Mouse (Mus musculus) C2C12 (cell line): ENCODE results near the gene Atrip. TPM values are rescaled to one million over a fixed set of nuclear protein-coding genes. Genes with fewer than 3 reads are reported as not detected.

Experiments used
- H3K27me3 ChIP-seq: one replicate; pipeline ENCODE4 v1.6.1; 2011; ENCODE audit not compliant: control insufficient read depth, insufficient read depth, insufficient read length
- H3K36me3 ChIP-seq: one replicate; pipeline ENCODE4 v1.6.1; 2011; ENCODE audit not compliant: control insufficient read depth, insufficient read depth
- H3K4me3 ChIP-seq: one replicate; pipeline ENCODE4 v1.5.1; 2011; ENCODE audit warnings: mild to moderate bottlenecking, control low read depth; ENCODE audit not compliant: poor library complexity, insufficient read depth, severe bottlenecking
- H3K79me2 ChIP-seq: one replicate; pipeline ENCODE4 v1.6.1; 2011; ENCODE audit not compliant: control insufficient read depth, insufficient read depth
- H3K79me3 ChIP-seq: one replicate; pipeline ENCODE4 v1.6.1; 2011; ENCODE audit warnings: low read depth, control low read depth
- H3ac ChIP-seq: one replicate; pipeline ENCODE3; 2011; ENCODE audit warnings: low read depth; ENCODE audit not compliant: control insufficient read depth, insufficient read length
- CEBPB ChIP-seq: IDR thresholded peaks from one replicate; pipeline ENCODE4 v1.6.1; 2011; ENCODE audit warnings: low read depth, mild to moderate bottlenecking, control low read depth, moderate library complexity
- CTCF ChIP-seq: IDR thresholded peaks from one replicate; pipeline ENCODE4 v1.5.1; 2011; ENCODE audit not compliant: control insufficient read depth, insufficient read depth, insufficient read length
- FOSL1 ChIP-seq: IDR thresholded peaks from one replicate; pipeline ENCODE4 v1.8.0; 2011; ENCODE audit warnings: mild to moderate bottlenecking, low read length; ENCODE audit not compliant: poor library complexity, insufficient read depth, severe bottlenecking
- MAX ChIP-seq: IDR thresholded peaks from one replicate; pipeline ENCODE4 v1.6.1; 2011; ENCODE audit warnings: mild to moderate bottlenecking, control low read depth
- MYOD1 ChIP-seq: IDR thresholded peaks from one replicate; pipeline ENCODE4 v1.6.1; 2011; ENCODE audit warnings: low read depth; ENCODE audit not compliant: control insufficient read depth, insufficient read length
- MYOG ChIP-seq: IDR thresholded peaks from one replicate; pipeline ENCODE4 v1.6.1; 2011; ENCODE audit not compliant: control insufficient read depth, insufficient read length; ENCODE audit errors: extremely low read depth
- USF1 ChIP-seq: IDR thresholded peaks from one replicate; pipeline ENCODE4 v1.6.1; 2011; ENCODE audit warnings: low read depth, mild to moderate bottlenecking, control low read depth, moderate library complexity
- polyA plus RNA-seq: library from polyadenylated mRNA; unstranded; fragments of >200 nt; fragmentation: generic; extraction: Trizol; gene quantifications from one replicate; pipeline ENCODE4 v1.2.1, GENCODE M21; 2012; ENCODE audit warnings: missing spikeins

Gene Atrip
- polyA plus RNA-seq, 1 experiment = 11.4 TPM

DNA sequence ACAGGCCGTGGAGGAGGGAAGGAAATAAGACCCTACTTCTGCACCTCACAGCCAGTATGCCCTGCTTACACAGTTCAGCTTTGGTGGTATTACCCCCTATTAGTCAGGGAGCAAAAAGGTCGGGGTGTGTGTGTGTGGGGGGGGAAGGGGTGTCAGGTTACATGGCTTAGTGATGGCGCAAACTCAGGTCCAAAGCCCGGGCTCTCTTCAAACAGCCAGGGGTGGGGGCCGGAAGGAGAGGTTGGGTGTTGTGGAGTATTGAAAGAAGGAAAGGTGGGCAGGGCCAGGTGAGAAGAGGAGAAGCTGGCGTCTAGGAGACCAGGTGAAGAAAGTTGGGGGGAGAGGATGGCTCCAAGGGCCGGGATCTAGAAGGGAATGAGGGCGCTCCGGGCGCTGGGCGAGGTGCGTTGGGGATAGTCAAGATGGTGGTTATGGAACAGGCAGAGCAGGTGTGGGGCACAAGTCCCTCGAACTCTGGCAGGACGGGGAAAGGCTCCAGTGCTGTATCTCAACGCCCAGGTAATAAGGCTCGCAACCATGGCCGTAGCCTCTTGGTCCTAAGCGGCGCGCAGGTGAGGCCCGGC, 20.7 kb upstream of the Atrip start:
- no peak for TF ChIP-seq CEBPB
- no peak for TF ChIP-seq MAX
- TF ChIP-seq MYOG = no peak
- no peak for TF ChIP-seq USF1
- TF ChIP-seq CTCF = no peak
- TF ChIP-seq MYOD1 = no peak
- no peak for TF ChIP-seq FOSL1
- H3K27me3 ChIP-seq = no peaks in the 10 kb centered on the region
- no peaks in the 10 kb centered on the region for H3K79me3 ChIP-seq
- peaks cover 7% of the 10 kb centered on the region for H3K79me2 ChIP-seq
- peak overlapping the region; percentile 38 for H3K4me3 ChIP-seq
- peak overlapping the region; percentile 44 for H3ac ChIP-seq
- peaks cover 5% of the 10 kb centered on the region for H3K36me3 ChIP-seq

DNA sequence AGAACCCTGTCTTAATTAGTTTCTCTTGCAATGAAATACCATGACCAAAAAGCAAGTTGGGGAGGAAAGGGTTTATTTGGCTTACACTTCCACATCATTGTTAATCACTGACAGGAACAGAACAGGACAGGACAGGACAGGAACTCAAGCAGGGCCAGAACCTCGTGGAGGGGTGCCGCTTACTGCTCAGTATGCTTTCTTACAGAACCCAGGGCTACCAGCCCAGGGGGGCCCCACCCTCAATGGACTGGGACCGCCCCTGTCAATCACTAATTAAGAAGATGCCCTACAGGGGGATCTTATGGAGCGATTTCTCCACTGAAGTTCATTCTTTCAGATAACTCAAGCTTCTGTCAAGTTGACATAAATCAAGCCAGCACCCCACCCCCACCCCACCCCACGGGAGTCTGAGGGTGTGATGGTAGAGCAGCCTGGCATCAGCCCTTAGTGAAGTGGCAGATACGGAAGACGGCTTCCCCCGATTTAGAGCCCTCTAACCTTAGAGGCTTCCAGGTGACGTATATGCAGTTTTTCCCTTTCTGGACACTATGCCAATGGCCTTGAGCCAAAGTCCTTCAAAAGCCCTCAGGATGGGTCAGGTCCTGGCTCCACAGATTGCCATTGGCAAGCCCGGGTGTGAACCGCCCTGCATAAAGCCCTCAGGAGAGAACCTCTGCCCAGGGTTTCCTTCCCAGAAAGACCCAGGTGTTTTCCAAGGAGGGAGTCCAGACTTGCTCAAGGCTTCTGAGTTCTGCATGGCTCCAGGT, 20.0 kb upstream of the Atrip start:
- peaks cover 7% of the 10 kb centered on the region for H3K79me2 ChIP-seq
- no peaks in the 10 kb centered on the region for H3K79me3 ChIP-seq
- peaks cover 5% of the 10 kb centered on the region for H3K36me3 ChIP-seq
- TF ChIP-seq CTCF = no peak
- TF ChIP-seq MYOD1 = no peak
- no peak for TF ChIP-seq USF1
- H3K4me3 ChIP-seq = no peak overlapping the region
- no peak overlapping the region for H3ac ChIP-seq
- no peaks in the 10 kb centered on the region for H3K27me3 ChIP-seq

DNA sequence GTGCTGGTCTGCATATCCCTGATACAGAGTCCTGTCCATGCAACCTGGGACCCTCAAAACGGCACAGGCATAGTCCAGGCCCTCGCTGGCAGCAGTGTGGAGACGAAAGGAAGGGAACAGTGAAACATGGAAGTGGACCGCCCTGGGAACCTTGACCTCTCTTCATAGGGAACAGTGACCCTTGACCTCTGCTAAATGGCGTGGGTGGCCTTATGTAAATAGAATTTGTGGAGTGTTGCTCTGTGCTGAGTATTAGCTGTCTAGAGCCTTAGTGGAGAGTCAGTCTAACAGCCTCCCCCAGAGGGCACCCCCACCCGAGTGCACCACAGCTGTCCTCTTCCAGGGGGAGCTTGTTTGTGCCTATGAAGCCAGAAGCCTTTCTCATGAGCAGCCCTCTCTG, 18.9 kb upstream of the Atrip start:
- H3K4me3 ChIP-seq = no peak overlapping the region
- H3K79me2 ChIP-seq = peaks cover 7% of the 10 kb centered on the region
- H3K79me3 ChIP-seq = no peaks in the 10 kb centered on the region
- H3ac ChIP-seq = no peak overlapping the region
- TF ChIP-seq MYOD1 (no peak), MYOG (no peak), CTCF (no peak), FOSL1 (no peak), USF1 (no peak), MAX (no peak)
- peaks cover 5% of the 10 kb centered on the region for H3K36me3 ChIP-seq
- H3K27me3 ChIP-seq = no peaks in the 10 kb centered on the region

GRCm38 (mm10) chr9:109091802-109092201, 17.9 kb upstream of the Atrip start:
- no peak overlapping the region for H3ac ChIP-seq
- no peaks in the 10 kb centered on the region for H3K79me3 ChIP-seq
- H3K4me3 ChIP-seq = no peak overlapping the region
- H3K79me2 ChIP-seq = peaks cover 5% of the 10 kb centered on the region
- no peaks in the 10 kb centered on the region for H3K27me3 ChIP-seq
- H3K36me3 ChIP-seq = peaks cover 5% of the 10 kb centered on the region
- TF ChIP-seq MYOG (no peak), USF1 (no peak), CEBPB (no peak), MAX (no peak), CTCF (no peak), MYOD1 (no peak), FOSL1 (no peak)

- Histone ChIP-seq H3K36me3 (peaks cover 5% of the 10 kb centered on the region), H3ac (no peak overlapping the region), H3K79me3 (no peaks in the 10 kb centered on the region), H3K27me3 (no peaks in the 10 kb centered on the region), H3K79me2 (no peaks in the 10 kb centered on the region), H3K4me3 (no peak overlapping the region)
- TF ChIP-seq USF1 (no peak), CTCF (no peak), FOSL1 (no peak)
Measured at GRCm38 (mm10) chr9:109090446-109090845, 16.5 kb upstream of the Atrip start.

DNA sequence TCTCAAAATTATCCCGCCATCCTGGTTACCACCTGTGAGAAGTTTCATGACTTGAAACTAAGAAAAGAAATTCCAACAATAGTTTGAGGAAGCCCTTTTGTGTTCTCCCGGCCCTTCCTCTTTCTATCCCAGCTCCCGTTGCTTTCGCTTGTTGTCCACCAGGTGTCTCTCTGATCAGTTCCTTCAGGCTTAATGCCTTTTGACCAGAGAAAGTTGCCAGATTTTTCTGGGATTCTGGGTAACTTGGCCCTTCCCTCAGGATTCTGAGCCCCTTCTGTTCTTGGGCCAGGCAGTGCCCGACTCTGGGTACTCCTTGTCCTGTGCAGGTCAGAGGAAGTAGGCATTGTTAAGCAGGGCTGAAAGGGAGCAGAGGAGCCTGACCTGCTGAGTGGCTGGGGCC, 14.1 kb upstream of the Atrip start:
- Histone ChIP-seq H3K4me3 (no peak overlapping the region), H3K79me2 (peaks cover 6% of the 10 kb centered on the region), H3K27me3 (no peaks in the 10 kb centered on the region), H3K79me3 (peaks cover 1% of the 10 kb centered on the region), H3K36me3 (peaks cover 5% of the 10 kb centered on the region), H3ac (no peak overlapping the region)
- TF ChIP-seq MYOD1 (no peak), CEBPB (no peak), USF1 (no peak), FOSL1 (no peak), MAX (no peak), CTCF (no peak), MYOG (no peak)
